Mouse (Mus musculus) limb, embryonic 12.5 days (tissue): Measurements from ENCODE around the gene Mvb12b. TPM values are rescaled to one million over a fixed set of nuclear protein-coding genes. Genes with fewer than 3 reads are reported as not detected.

ENCODE experiments used
- ATAC-seq: fragments of 200-750 bp; cut with Nextera tagmentation; 2 replicates; pipeline ENCODE4 v1.8.0; 2017; ENCODE audit warnings: low read depth, moderate TSS enrichment; ENCODE audit not compliant: insufficient number of reproducible peaks, insufficient read depth, low FRiP score, low TSS enrichment
- H3K27ac ChIP-seq: fragments of 300-500 bp; sonication (generic); 2 replicates; pipeline ENCODE4 v1.5.1; 2016; ENCODE audit warnings: mild to moderate bottlenecking, moderate library complexity
- H3K27me3 ChIP-seq: fragments of 300-500 bp; sonication (generic); 2 replicates; pipeline ENCODE4 v1.6.1; 2016; ENCODE audit warnings: mild to moderate bottlenecking, moderate library complexity
- H3K36me3 ChIP-seq: fragments of 300-500 bp; sonication (generic); 2 replicates; pipeline ENCODE4 v1.6.1; 2016; ENCODE audit warnings: mild to moderate bottlenecking, moderate library complexity
- H3K4me1 ChIP-seq: fragments of 300-500 bp; sonication (generic); replicated peaks from 2 replicates; pipeline ENCODE4 v1.6.1; 2016
- H3K4me2 ChIP-seq: fragments of 300-500 bp; sonication (generic); 2 replicates; pipeline ENCODE4 v1.6.1; 2016; ENCODE audit warnings: mild to moderate bottlenecking, moderate library complexity
- H3K4me3 ChIP-seq: fragments of 300-500 bp; sonication (generic); replicated peaks from 2 replicates; pipeline ENCODE4 v1.5.1; 2016; ENCODE audit warnings: mild to moderate bottlenecking
- H3K9ac ChIP-seq: fragments of 300-500 bp; sonication (generic); replicated peaks from 2 replicates; pipeline ENCODE4 v1.6.1; 2016; ENCODE audit warnings: mild to moderate bottlenecking, moderate library complexity
- H3K9me3 ChIP-seq: fragments of 300-500 bp; sonication (generic); 2 replicates; pipeline ENCODE4 v1.6.1; 2016; ENCODE audit warnings: mild to moderate bottlenecking, moderate library complexity
- WGBS: fragments of 180-500 bp; shearing (Covaris S2); methylation state at CpG from one replicate; pipeline ENCODE4 v1.1.7; 2016; 5-methylcytosine and 5-hydroxymethylcytosine counted together
- polyA plus RNA-seq: library from polyadenylated mRNA; unstranded; fragments of >200 nt; fragmentation: Nextera tagmentation; extraction: Ambion mirVana; gene quantifications from 2 replicates; pipeline ENCODE4 v1.2.1, GENCODE M21; 2016

Gene Mvb12b
- polyA plus RNA-seq, 1 experiment from 2014 or later, result 25.5 TPM

- Histone ChIP-seq H3K4me2 (peak overlapping the region; percentile 11; the same call in 1 of the 2 replicates), H3K4me1 (peaks cover 33% of the 10 kb centered on the region), H3K27me3 (no peaks in the 10 kb centered on the region), H3K9me3 (peaks cover 35% of the 10 kb centered on the region), H3K27ac (peak overlapping the region; percentile 79), H3K4me3 (no peak overlapping the region), H3K36me3 (peaks cover 41% of the 10 kb centered on the region), H3K9ac (no peak overlapping the region)
- 43% methylated on average over 11 of the region's 11 CpGs for WGBS
- no peak for ATAC-seq
Observed at GRCm38 (mm10) chr2:33781655-33782400, 105.9 kb downstream of the Mvb12b start.

GRCm38 (mm10) chr2:33778466-33778865 lies 109.3 kb downstream of the Mvb12b start:
- 96% methylated on average over 4 of the region's 4 CpGs for WGBS
- Histone ChIP-seq H3K4me3 (no peak overlapping the region), H3K27ac (no peak overlapping the region)

GRCm38 (mm10) chr2:33777051-33777450 lies 110.7 kb downstream of the Mvb12b start:
- ATAC-seq, result no peak
- Histone ChIP-seq H3K4me1 (peaks cover 54% of the 10 kb centered on the region), H3K4me2 (no peak overlapping the region), H3K4me3 (no peak overlapping the region), H3K9ac (no peak overlapping the region), H3K27me3 (no peaks in the 10 kb centered on the region), H3K27ac (0 out of 2 replicates have a peak overlapping the region, but pooled peaks have one; percentile 2), H3K36me3 (peaks cover 39% of the 10 kb centered on the region), H3K9me3 (peaks cover 37% of the 10 kb centered on the region)
- 96% methylated on average over 11 of the region's 11 CpGs for WGBS

More at GRCm38 (mm10) chr2:33778466-33778865, 109.3 kb downstream of the Mvb12b start:
- H3K4me1 ChIP-seq, result peaks cover 50% of the 10 kb centered on the region
- H3K36me3 ChIP-seq, result peaks cover 43% of the 10 kb centered on the region
- ATAC-seq, result no peak
- H3K9me3 ChIP-seq, result peaks cover 37% of the 10 kb centered on the region
- no peaks in the 10 kb centered on the region for H3K27me3 ChIP-seq
- H3K9ac ChIP-seq, result no peak overlapping the region
- no peak overlapping the region for H3K4me2 ChIP-seq

DNA sequence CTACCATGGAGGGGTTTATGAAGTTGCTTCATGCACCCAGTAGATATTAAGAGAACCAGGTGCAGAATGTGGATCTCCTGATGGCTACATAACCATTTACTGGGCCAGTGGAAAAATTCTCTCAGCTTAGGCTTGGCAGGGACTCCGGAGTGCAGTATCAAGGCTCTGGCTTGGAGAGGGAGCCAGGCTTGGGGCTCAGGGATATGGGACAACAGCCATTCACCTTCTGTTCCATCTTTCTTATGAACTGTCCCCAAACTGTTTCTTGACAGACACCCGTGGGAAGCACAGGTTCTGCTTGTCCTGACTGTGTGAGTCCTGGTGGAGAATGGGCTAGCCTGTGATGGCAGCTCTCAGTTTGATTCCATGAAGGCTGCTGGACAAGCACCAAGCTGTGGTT lies 112.9 kb downstream of the Mvb12b start:
- H3K9ac ChIP-seq, result no peak overlapping the region
- no peak overlapping the region for H3K4me2 ChIP-seq
- peak overlapping the region; percentile 90 for H3K27ac ChIP-seq
- ATAC-seq, result no peak
- H3K27me3 ChIP-seq, result no peaks in the 10 kb centered on the region
- peaks cover 38% of the 10 kb centered on the region for H3K36me3 ChIP-seq
- H3K4me3 ChIP-seq, result no peak overlapping the region
- WGBS, result 82% methylated on average over 2 of the region's 2 CpGs
- peaks cover 43% of the 10 kb centered on the region for H3K4me1 ChIP-seq
- H3K9me3 ChIP-seq, result peaks cover 33% of the 10 kb centered on the region

DNA sequence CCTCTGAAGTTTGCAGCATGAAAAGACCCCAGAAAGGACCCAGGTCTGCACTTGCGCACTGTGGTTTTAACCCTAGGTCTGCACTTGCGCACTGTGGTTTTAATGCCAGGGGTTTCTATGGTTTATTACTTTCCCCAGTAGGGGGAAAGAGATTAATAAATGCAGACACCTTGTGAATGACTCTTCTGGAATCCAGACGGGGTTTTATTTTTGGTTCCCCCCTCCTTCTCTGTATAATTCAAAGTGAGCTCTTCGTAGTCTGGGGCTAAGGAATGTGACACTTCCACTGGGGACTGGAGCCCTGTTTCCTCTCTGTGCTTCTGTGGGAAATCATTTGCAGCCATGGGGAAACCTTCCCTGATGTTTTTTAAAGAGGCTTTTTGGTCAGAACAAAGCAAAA lies 113.6 kb downstream of the Mvb12b start:
- Histone ChIP-seq H3K36me3 (peaks cover 30% of the 10 kb centered on the region), H3K9me3 (peaks cover 25% of the 10 kb centered on the region), H3K4me1 (peaks cover 43% of the 10 kb centered on the region), H3K27ac (peak overlapping the region; percentile 90), H3K9ac (0 out of 2 replicates have a peak overlapping the region, but pooled peaks have one; percentile 12), H3K27me3 (no peaks in the 10 kb centered on the region), H3K4me3 (no peak overlapping the region), H3K4me2 (peak overlapping the region; percentile 27)
- 24% methylated on average over 4 of the region's 4 CpGs for WGBS
- ATAC-seq, result peak; percentile 64; the same call in 1 of the 2 replicates

- Histone ChIP-seq H3K4me2 (0 out of 2 replicates have a peak overlapping the region, but pooled peaks have one; percentile 9), H3K36me3 (peaks cover 19% of the 10 kb centered on the region), H3K4me1 (peaks cover 43% of the 10 kb centered on the region), H3K9ac (no peak overlapping the region), H3K9me3 (peaks cover 8% of the 10 kb centered on the region), H3K27me3 (no peaks in the 10 kb centered on the region), H3K27ac (peak overlapping the region; percentile 90), H3K4me3 (no peak overlapping the region)
- ATAC-seq, result no peak
- 26% methylated on average over 9 of the region's 9 CpGs for WGBS
Observed at GRCm38 (mm10) chr2:33772439-33772838, 115.3 kb downstream of the Mvb12b start.

DNA sequence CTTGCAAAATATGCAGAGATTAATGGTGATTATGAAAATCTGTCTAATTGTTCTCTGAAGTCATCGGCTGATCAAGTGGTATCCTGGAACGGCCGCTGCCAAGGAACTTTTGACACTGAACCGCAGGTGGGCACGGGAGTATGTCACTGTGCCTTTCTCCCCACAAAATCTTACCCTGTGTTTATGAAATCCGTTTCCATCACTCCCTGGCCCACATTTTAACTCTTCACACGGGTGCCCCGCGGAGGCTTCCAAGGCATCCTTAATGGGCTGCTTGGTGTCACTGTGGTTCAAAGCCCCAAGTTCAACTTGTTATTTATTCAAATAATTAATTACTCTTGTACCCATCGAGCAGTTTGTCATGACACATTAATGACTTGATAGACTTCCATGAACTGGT lies 116.4 kb downstream of the Mvb12b start:
- Histone ChIP-seq H3K4me2 (no peak overlapping the region), H3K36me3 (peaks cover 10% of the 10 kb centered on the region; the same call in 1 of the 2 replicates), H3K9me3 (no peaks in the 10 kb centered on the region), H3K27me3 (no peaks in the 10 kb centered on the region), H3K9ac (no peak overlapping the region), H3K27ac (no peak overlapping the region), H3K4me1 (peaks cover 43% of the 10 kb centered on the region), H3K4me3 (no peak overlapping the region)
- 86% methylated on average over 10 of the region's 10 CpGs for WGBS
- no peak for ATAC-seq

DNA sequence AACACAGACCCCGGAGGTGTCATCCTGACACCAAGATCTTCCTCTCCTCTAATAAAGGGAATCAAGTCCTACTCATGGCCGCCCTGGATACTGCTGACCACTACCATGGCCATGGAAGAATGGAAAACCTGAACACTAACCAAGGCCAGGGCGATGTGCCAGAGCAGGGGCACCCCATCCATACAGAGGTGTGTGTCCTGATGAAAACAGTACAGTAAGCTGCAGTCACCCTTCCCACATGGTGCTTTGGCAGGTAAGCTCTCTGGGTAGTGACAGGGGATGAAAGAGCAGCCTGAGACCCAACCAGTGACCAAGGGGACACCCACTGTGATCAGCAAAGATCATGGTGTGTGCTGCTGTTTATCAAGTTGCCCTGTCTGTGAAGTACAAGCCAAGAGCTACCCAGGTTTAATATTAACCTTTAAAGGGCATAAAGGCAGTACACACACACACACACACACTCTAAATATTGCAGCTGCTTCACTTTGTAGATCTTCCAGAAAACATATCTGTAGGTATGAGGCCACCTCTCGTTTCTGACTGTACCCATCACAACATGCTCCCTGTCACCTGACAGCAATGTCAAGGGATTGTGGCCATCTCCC lies 117.1 kb downstream of the Mvb12b start:
- no peak overlapping the region for H3K27ac ChIP-seq
- peaks cover 37% of the 10 kb centered on the region for H3K4me1 ChIP-seq
- peaks cover 6% of the 10 kb centered on the region; the same call in 1 of the 2 replicates for H3K36me3 ChIP-seq
- WGBS, result 90% methylated on average over 4 of the region's 4 CpGs
- H3K9ac ChIP-seq, result no peak overlapping the region
- H3K4me2 ChIP-seq, result no peak overlapping the region
- no peak for ATAC-seq
- H3K4me3 ChIP-seq, result no peak overlapping the region
- no peaks in the 10 kb centered on the region for H3K9me3 ChIP-seq
- H3K27me3 ChIP-seq, result no peaks in the 10 kb centered on the region

GRCm38 (mm10) chr2:33764476-33764875 lies 123.3 kb downstream of the Mvb12b start:
- peak overlapping the region; percentile 74 for H3K27ac ChIP-seq
- peaks cover 14% of the 10 kb centered on the region; the same call in 1 of the 2 replicates for H3K36me3 ChIP-seq
- 51% methylated on average over 7 of the region's 8 CpGs for WGBS
- H3K4me3 ChIP-seq, result no peak overlapping the region
- 0 out of 2 replicates have a peak, but pooled peaks have one; percentile 44 for ATAC-seq
- H3K4me2 ChIP-seq, result no peak overlapping the region
- H3K9me3 ChIP-seq, result no peaks in the 10 kb centered on the region; the same call in 1 of the 2 replicates
- no peak overlapping the region for H3K9ac ChIP-seq
- peaks cover 43% of the 10 kb centered on the region for H3K4me1 ChIP-seq
- no peaks in the 10 kb centered on the region for H3K27me3 ChIP-seq

DNA sequence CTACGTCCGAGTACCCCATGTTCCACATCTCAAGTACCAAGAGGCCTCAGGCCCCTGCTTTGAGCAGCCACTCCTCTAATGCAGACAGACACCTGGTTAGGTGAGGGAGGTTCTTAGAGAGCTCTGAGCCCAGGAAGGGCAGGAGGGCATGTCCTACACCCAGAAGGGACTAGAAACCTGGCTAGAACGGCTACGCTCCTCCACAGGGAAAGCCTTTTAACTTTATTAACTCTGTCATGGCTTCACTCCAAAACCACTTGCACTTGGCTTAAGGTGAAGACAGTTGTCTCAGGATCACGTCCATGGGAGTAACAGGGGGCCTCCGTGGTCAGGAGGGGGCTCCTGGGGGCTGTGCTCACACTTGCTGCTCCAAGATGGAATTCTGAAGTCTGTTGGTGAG lies 125.5 kb downstream of the Mvb12b start:
- Histone ChIP-seq H3K36me3 (peaks cover 8% of the 10 kb centered on the region; the same call in 1 of the 2 replicates), H3K4me3 (no peak overlapping the region), H3K4me1 (peaks cover 49% of the 10 kb centered on the region), H3K9ac (no peak overlapping the region), H3K4me2 (no peak overlapping the region), H3K27ac (peak overlapping the region; percentile 62), H3K9me3 (no peaks in the 10 kb centered on the region; the same call in 1 of the 2 replicates), H3K27me3 (no peaks in the 10 kb centered on the region)
- ATAC-seq, result no peak
- 53% methylated on average over 6 of the region's 6 CpGs for WGBS

GRCm38 (mm10) chr2:33760571-33760991 lies 127.2 kb downstream of the Mvb12b start:
- no peak overlapping the region for H3K4me2 ChIP-seq
- H3K9ac ChIP-seq, result no peak overlapping the region
- H3K9me3 ChIP-seq, result no peaks in the 10 kb centered on the region; the same call in 1 of the 2 replicates
- no peak overlapping the region for H3K27ac ChIP-seq
- 83% methylated on average over 13 of the region's 13 CpGs for WGBS
- no peak overlapping the region for H3K4me3 ChIP-seq
- no peaks in the 10 kb centered on the region for H3K27me3 ChIP-seq
- peaks cover 8% of the 10 kb centered on the region; the same call in 1 of the 2 replicates for H3K36me3 ChIP-seq
- no peak for ATAC-seq
- H3K4me1 ChIP-seq, result peaks cover 61% of the 10 kb centered on the region
